9 mouse cellular contexts compared by ENCODE assay signal in genomic region chr3:149381559-149382245, GRCm38 (mm10).
DNase-seq lines count a peak whose midpoint lies in the region; ATAC-seq lines count a peak whose summit lies in the region.
"Had no signal": no experiment of that assay in that cellular context is flagged by ENCODE, and none has a peak within 500 bp of the region (broad histone marks: within the 10 kb centered on the region; RNA-seq: fewer than 3 reads in every experiment).

No protein-coding gene starts in this region.

- H3K9me3 ChIP-seq in midbrain, embryonic 15.5 days, result no peaks in the 10 kb centered on the region
- H3K9me3 ChIP-seq: midbrain, embryonic 12.5 days had no signal

- 0 out of 2 replicates have a peak, but pooled peaks cover 2% of the 10 kb centered on the region for H3K4me1 ChIP-seq in midbrain, embryonic 15.5 days

- no peak overlapping the region for H3K4me2 ChIP-seq in midbrain, embryonic 15.5 days
- H3K4me2 ChIP-seq: midbrain, embryonic 12.5 days had no signal

- H3K27ac ChIP-seq in midbrain, embryonic 15.5 days, result no peak overlapping the region
- H3K27ac ChIP-seq: midbrain, embryonic 12.5 days had no signal

- no peaks in the 10 kb centered on the region for H3K27me3 ChIP-seq in midbrain, embryonic 15.5 days (replicated peaks)
- H3K27me3 ChIP-seq: midbrain, embryonic 12.5 days had no signal

- peak; percentile 52 for ATAC-seq in midbrain, embryonic 15.5 days (replicated peaks)
- no peak for ATAC-seq in megakaryocyte-erythroid progenitor cell, adult 5-6 weeks (replicated peaks; ENCODE audit: low FRiP score, low TSS enrichment, poor library complexity, severe bottlenecking)

- DNase-seq in cerebellum, postnatal 14 days, result peak; percentile 43 to 52
- no peak for DNase-seq in cerebellum, adult 8-10 months
- DNase-seq in kidney, postnatal 10 days, result peak; percentile 25
- DNase-seq in kidney, adult 8-10 months, result no peak
- DNase-seq in kidney, postnatal 4 days, result peak; percentile 13 to 29
- no peak for DNase-seq in spleen, postnatal 36 days (ENCODE audit: low spot score in 2 of 2)

- H3K36me3 ChIP-seq in midbrain, embryonic 15.5 days (replicated peaks), result no peaks in the 10 kb centered on the region
- H3K36me3 ChIP-seq: midbrain, embryonic 12.5 days had no signal

- no peak overlapping the region for H3K9ac ChIP-seq in midbrain, embryonic 15.5 days
- H3K9ac ChIP-seq: midbrain, embryonic 12.5 days had no signal

- no peak overlapping the region for H3K4me3 ChIP-seq in midbrain, embryonic 15.5 days
- H3K4me3 ChIP-seq: midbrain, embryonic 12.5 days had no signal

- 71% methylated on average over 10 of the region's 10 CpGs for WGBS in midbrain, embryonic 15.5 days

Comparison
In these comparisons a context has a peak if more than half of its experiments do, and no peak if none do; other contexts are left out.
1. DNase-seq: peak in cerebellum, postnatal 14 days (2 of 2), kidney, postnatal 10 days (single experiment) and kidney, postnatal 4 days (2 of 2); none in cerebellum, adult 8-10 months (single experiment), kidney, adult 8-10 months (0 of 2) and spleen, postnatal 36 days (0 of 2).